Mouse (Mus musculus): Measurements from ENCODE around the gene Adck1.

Adck1 gene

GRCm38 (mm10) chr12:88419912-88420621 lies 59.7 kb downstream of the Adck1 start:
- DNase-seq (ENCODE audit: extremely low read depth, low read depth) = no peak

- DNase-seq (ENCODE audit: extremely low read depth, low read depth) = no peak
Observed at GRCm38 (mm10) chr12:88426926-88427325, 66.6 kb downstream of the Adck1 start.

DNA sequence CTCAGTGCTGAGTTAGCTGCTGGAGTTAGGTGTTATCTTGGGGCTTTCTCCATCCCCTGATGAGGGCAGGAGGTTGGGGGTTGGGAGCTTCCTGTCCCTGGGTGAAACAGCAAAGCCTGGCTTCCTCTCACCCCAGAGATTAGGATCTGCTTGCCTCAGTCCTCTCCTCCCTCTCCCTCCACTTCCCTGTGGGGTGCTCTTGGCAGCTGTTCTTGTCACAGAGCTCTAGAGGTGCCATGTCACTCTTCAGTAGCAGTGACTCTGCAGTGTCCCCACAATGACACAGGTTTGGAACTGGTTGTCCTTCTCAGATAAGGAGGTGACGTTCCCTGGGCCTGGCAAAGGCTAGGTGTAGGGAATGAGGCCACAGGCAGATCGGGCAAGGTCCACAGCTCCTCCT lies 68.4 kb downstream of the Adck1 start:
- DNase-seq (ENCODE audit: extremely low read depth, low read depth) = peak; percentile 80

DNA sequence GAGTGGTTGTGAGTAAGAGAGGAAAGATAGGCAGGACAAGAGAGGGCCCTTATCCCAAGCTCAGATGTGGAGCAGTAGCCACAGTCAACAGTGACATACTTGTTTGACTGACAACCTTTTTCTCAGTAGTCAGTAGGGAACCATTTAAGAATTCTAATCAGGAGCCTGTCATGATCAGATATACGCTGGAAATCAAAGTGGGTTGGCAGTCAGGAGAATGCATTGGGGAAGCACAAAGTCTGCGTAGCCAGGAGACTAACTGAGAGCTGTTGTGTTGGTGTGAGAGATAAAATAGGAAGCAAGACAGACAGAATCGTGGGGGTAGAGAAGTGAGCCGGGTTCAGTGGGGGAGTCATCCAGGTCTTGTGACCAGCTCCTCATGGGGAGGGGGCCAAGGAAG lies 71.9 kb downstream of the Adck1 start:
- DNase-seq (ENCODE audit: extremely low read depth, low read depth) = peak; percentile 22

DNA sequence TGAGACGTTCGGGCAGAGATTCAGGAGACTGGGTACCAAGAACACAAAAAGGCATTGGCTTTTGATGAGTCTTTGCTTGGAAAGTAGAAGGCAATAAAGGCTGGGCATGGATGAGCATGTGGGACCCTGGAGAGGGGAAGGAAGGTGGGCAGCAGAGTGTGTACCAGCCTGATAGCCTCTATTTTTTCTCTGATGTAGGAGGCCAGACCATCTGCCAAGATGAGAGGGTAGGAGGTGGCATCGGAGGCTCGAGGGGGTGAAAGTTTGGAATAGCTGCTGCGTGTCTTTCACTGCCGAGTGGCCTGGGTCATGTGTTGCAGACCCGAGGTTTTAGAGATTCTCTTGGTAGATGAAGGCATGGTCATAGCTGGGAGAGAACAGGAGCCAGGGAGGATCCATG lies 72.8 kb downstream of the Adck1 start:
- DNase-seq (ENCODE audit: extremely low read depth, low read depth) = no peak

DNA sequence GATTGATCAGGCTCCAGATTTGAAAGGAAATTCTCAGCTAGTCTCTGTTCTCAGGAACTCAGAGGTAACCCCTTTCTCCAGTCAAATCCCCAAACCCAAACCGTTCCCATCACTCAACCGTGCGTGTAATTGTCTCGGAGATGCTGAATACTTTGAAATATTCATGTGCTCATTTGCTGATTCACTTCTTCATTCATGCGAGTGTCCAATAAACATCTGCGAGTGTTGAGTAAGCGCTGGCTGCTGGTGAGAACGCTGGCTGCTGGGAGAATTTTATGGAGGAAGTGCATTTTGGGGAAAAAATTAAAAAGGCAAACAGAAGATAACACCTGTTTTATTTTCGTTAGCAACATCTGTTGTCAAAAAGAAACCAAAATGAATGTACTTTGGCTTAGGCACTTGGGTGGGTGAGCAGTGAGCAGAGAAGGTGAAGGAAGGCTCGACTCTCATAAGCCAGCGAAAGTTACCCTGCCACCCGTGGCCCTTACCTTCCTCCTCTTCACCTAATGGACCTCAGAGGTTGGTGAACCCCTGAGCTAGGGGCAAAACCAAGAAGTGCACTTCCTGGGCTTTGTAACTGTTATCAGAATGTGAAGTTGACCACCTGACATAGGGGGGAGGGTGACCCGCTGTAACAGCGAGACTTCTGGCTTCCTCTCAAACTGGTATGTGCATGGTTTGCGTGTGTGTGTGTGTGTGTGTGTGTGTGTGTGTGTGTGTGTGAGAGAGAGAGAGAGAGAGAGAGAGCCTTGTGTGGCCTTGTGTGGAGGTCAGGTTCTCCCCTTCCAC lies 76.8 kb downstream of the Adck1 start:
- DNase-seq (ENCODE audit: extremely low read depth, low read depth) = no peak

DNA sequence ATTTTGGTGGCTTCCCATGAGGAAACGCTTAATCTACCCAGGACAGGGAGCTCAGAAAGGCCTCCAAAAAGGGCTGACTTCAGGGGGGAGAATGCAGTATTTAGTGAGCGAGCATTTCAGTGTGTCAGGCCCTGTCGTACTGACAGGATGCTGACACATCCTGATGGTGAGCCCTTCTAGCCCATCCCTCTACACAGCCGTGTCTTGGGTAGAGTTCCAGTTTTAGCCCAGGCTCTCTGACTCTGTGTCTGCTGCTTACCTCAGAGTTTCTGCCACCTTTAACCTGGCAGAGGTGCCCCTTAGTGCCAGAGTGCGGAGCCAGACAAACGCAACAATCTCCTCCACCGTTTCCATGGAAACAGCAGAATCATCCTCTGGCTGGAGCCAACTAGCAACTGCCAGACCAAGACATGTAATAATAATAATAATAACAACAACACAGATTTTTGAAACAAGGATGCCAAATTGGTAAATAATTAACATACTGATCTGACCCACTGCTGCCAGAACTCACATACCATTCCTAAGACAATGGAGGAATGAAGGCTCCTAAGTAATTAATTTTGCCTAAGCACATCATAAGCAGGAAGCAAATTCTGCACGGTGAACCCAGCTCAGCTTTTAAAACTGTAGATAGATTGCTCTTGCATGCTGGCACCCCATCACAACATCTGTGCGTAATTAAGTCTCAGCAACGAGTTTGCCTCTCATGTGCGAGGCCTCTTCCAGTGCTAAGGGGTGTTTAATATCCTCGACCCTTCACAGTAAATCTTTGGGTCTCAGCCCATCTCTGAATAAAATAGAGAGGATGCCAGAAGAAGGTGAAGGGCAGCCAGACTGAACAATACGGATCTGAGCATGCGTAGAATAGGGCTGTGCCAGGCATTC lies 81.8 kb downstream of the Adck1 start:
- DNase-seq (ENCODE audit: extremely low read depth, low read depth) = no peak

GRCm38 (mm10) chr12:88444040-88444439 lies 83.7 kb downstream of the Adck1 start:
- DNase-seq (ENCODE audit: extremely low read depth, low read depth) = no peak

- no peak for DNase-seq (ENCODE audit: extremely low read depth, low read depth)
Observed at GRCm38 (mm10) chr12:88445471-88445870, 85.1 kb downstream of the Adck1 start.

DNA sequence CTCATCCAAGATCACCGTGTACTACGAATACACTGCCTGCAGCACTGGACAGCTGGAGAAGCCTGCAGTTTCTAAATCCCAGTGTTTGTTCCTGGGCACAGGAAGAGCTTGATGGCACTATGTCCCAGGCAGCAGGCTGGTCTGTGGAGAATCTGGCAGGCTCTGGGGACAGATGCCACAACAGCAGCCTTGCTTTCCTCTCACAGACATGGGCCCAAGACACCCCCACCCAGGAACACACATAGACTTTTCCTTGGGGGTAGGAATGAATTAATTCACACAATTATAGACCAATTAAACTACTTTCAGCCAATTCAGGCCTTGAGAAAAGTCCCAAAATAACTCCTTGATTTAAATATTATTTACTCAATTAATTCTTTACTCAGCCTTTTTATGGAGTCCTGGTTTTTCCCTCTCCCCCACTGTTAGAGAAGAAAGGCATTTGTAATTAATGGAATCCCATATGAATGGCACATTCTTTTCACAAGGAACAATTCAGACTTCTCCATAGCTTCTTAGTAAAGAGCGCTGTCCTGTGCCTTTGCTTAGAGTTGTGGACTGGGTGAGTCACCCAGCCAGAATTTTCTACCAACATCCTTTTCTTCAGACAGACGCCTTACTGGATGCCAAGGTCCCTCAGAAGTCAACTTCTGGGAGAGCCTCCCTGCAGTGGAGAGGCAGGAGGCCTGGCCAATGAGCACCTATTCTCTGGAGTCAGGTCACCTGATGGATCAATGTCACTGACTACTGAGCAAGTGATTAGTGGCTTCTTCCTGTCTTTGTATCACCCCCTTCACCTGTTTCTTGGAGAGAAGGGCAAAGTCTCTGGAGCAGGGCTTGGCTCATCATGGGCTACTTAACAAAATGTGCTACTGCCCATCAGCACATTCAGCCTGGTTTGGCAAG lies 90.6 kb downstream of the Adck1 start:
- DNase-seq (ENCODE audit: extremely low read depth, low read depth) = no peak

DNA sequence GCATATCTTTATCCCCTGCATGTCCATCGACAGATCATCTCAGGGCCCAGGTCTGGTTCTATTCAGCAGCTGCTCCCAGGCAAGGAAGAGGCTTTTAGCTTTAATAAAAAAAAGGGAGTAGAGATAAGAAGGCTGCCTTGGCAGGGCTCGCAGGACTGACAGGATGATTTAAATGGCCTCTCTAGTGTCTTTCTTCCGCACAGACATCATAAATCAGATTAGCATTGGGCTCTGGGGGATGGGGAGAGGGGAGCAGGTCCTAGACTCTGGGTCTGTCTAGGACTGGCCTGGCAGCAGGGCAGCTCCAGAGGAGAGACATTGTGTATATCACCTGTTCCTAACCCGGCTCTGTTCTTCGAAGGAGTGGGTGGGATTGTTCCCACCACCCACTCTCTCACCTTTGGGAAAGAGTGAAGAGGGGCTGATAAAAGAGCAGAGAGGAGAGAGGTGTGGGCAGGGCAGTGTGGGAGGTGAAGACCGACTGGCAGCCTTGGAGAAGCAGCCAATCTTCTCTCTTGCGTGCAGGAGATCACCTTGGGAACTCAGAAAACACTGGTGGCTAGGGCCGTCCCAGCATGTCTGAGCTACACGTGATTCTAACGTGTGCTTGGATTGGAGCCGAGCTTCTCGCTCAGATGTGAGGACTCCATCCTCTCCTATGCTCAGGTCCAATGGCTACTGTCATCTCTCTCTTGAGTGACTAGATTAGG lies 94.5 kb downstream of the Adck1 start:
- no peak for DNase-seq (ENCODE audit: extremely low read depth, low read depth)

- peak; percentile 28 for DNase-seq (ENCODE audit: extremely low read depth, low read depth)
Observed at GRCm38 (mm10) chr12:88457021-88457420, 96.7 kb downstream of the Adck1 start.

GRCm38 (mm10) chr12:88458936-88459335 lies 98.6 kb downstream of the Adck1 start:
- no peak for DNase-seq (ENCODE audit: extremely low read depth, low read depth)

GRCm38 (mm10) chr12:88459461-88459860 lies 99.1 kb downstream of the Adck1 start:
- no peak for DNase-seq (ENCODE audit: extremely low read depth, low read depth)

DNA sequence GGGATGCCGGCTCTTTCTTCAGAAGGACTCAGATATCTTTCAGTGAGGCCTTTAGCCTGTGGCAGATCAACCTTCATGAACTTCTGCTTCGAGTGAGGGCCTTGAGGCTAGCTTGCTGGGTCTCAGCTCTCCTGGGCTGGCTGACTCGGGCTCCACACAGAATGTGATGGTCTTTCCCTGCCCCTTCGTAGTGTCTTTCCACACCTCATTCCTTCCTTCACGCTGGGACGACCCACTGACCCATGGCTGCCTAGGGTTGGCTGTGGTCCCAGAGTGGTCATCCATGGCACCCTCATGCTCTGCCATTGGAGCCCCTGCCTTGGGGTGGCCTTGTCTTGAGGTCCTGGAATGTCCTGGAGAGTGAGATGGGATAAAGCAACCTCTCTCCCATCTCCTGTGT lies 100.7 kb downstream of the Adck1 start:
- DNase-seq (ENCODE audit: extremely low read depth, low read depth) = no peak

DNA sequence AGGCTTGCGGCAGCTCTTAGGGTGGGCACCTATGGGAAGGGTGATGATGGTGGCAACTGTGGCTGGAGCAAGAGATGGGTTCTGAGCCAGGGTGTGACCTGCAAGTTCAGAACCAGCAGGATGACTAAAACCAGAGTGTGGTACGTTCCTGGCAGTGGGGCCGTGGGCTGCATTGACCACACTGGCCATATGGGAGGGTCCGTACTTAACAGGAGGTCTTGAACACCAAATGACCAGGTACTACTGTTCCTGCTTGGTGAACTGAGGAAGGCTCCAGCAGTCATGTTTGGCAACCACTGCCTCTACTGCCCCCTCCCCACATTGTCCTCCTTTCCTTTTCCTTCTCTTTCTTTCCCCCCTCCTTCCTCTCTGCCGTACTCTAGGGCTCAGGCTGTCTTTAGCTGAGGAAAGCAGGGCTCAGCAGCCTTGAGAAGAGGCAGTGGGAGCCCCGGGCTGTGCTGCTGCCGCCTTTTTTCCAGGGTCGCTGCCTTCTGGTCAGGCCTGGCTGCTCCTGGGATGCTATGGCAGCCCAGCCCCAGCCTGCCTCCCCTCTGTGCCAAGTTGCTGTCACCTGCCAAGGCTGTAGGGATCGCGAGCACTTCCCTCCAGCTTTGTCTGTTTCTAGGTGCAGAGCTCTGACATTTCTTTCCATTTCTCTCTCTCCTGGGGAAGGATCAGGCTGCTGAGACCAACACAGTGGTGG lies 103.4 kb downstream of the Adck1 start:
- no peak for DNase-seq (ENCODE audit: extremely low read depth, low read depth)

- no peak for DNase-seq (ENCODE audit: extremely low read depth, low read depth)
Observed at GRCm38 (mm10) chr12:88466801-88467200, 106.4 kb downstream of the Adck1 start.

- no peak for DNase-seq (ENCODE audit: extremely low read depth, low read depth)
Observed at GRCm38 (mm10) chr12:88467257-88467656, 106.9 kb downstream of the Adck1 start.

GRCm38 (mm10) chr12:88467935-88468465 lies 107.6 kb downstream of the Adck1 start:
- no peak for DNase-seq (ENCODE audit: extremely low read depth, low read depth)

Data from MEL-GATA-1-ER (cell line).